Mouse (Mus musculus) megakaryocyte, embryonic 14.5 days (primary cell): ENCODE measurements around the gene Cyp2d11.

Experiments used
- FLI1 ChIP-seq: IDR thresholded peaks from 2 replicates; pipeline ENCODE4 v1.6.1; 2012; ENCODE audit warnings: low read length, inconsistent platforms, mixed read lengths
- GATA1 ChIP-seq: IDR thresholded peaks from 3 replicates; pipeline ENCODE4 v1.6.1; 2012; ENCODE audit warnings: mixed read lengths, low read length, inconsistent platforms, borderline replicate concordance

DNA sequence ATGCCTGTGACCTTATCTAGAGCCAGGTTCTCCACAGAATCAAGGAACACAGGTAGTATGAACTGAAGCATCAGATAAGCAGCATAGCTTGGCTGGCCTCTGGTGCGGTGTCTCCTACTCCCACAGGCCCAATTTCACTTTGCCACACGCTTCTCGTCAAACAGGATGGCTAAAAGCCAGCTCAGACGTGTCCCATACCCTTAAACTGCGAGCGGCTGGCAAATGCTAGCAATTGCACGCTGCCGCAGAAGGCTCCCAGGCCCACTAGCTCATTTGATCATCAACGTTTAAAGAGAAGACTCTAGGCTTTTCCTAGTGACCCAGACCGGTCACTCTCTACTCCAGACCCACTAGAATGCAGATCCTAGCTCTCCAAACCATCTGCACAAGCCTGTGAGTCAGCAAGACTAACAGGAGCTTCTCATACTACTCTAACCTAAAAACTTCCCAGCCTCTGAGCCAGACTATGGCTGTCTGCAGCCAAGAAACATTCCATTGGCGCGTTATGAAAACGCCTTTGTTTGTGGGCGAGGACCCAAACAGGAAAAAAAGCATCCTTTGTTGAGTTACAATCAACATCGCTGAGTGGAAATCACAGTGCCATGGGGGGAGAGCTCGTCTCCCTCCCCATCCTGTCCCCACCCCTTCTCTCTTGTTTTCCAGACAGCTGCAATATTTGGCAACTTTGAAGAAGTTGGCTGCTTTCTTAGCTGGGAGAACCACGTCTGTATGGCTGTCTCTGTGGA lies 17.3 kb downstream of the Cyp2d11 start:
- TF ChIP-seq FLI1 (no peak), GATA1 (no peak)
